Mouse (Mus musculus): ENCODE measurements around the gene Rnf121. TPM values are rescaled to one million over a fixed set of nuclear protein-coding genes. Genes with fewer than 3 reads are reported as not detected.
"Not testable (repeated sequence)": the region's sequence is repeated elsewhere in the genome, so short reads cannot be mapped to it uniquely, and the experiment has no call there.

Gene Rnf121
- total RNA-seq, 2 experiments from 2014 or later = 20.9 to 22.8 TPM

GRCm38 (mm10) chr7:102076714-102077296 lies 11.5 kb upstream of the Rnf121 start:
- intact Hi-C loops (cut with DNase I) = loop anchor here (5.0 kb wide), 3 partner anchors 160 to 425 kb away; no protein-coding TSS in a partner anchor
- no peak for DNase-seq (ENCODE audit: low spot score)

DNA sequence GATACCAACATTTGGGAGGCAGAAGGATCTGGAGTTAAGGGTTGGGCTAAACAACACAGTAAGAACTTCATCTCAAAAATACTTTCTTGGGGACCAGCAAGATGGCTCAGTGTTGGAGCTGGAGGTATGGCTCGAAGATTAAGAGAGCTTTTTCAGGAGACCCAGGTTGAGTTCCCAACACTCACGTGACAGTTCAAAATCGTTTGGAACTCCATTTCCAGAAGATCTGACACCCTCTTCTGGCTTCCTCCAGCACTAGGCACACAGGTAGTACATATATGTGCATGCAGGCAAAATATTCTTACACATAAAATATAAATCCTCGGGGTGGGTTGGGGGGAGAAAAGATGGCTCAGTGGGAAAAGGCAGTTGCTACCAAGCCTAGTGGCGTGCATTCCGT lies 1.1 kb upstream of the Rnf121 start:
- intact Hi-C loops (cut with DNase I) = loop anchor here (5.0 kb wide), 1 partner anchor 159 kb away; the partner anchor contains the start of genes Lamtor1 and Tomt
- no peak for DNase-seq (ENCODE audit: low spot score)

DNA sequence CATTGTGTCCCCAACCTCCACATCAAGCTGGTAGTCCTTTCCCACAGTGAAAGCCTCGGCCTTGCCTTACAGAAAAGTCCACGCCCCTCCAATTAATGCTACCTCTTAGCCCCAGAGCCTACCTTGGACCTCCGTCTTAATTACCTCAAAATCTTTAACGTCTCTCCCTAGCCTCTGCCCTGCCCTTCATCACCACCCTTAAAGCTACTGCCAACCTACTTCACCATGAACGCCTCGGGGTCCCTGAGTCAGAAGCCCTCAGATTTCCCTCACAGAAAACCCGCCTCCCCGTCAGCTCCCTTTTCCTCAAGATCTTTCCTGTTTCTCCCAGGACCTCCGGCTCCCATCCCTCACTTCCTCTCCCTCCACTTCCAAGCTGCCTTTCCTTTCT lies 619 bp downstream of the Rnf121 start:
- intact Hi-C loops (cut with DNase I) = loop anchor here (5.0 kb wide), 2 partner anchors 132 to 157 kb away; partner anchors contain the start of genes Lamtor1, Lrrc51, Numa1 and Tomt
- DNase-seq (ENCODE audit: low spot score) = no peak

DNA sequence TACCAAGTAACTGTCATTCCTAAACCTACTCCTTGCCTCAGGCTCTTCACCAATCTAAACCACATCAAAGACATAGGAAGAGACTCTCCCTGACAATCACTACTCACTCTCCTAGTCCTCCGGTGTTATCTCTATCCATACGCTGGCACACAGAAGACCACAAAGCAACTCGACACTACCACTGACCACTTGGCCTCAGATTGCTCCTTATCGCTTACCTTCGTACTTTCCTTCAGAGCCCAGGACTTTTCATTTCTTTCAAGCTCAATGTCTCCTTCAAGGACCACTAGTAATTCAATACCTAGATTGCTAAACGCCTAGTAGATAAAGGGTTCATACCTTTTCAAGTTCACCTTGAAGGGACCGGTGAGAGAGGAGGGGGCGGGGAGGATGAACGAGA lies 1.4 kb downstream of the Rnf121 start:
- intact Hi-C loops (cut with DNase I) = loop anchor here (5.0 kb wide), 1 partner anchor 132 kb away; the partner anchor contains the start of genes Lrrc51 and Numa1
- no peak for DNase-seq (ENCODE audit: low spot score)

DNA sequence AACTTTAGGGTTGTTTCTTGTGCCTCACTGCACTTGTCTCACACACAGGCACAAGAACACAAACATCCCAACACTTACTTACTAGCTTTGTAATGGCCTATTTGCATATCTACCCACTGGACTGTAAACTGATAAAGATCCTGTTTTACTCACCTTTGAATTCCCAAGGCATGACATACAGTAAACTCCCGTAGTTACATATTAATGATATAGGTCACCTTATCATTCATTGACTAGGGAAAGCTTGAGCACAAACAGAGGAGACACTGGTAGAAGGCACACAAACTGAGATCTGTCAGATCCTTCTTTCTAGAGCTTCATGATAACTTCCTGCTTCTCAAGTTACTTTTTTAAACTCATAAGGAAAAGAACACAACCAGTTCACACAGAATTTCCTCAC lies 3.1 kb downstream of the Rnf121 start:
- DNase-seq (ENCODE audit: low spot score) = no peak
- intact Hi-C loops (cut with DNase I) = loop anchor here (5.0 kb wide), 1 partner anchor 130 kb away; the partner anchor contains the start of genes Lrrc51 and Numa1

DNA sequence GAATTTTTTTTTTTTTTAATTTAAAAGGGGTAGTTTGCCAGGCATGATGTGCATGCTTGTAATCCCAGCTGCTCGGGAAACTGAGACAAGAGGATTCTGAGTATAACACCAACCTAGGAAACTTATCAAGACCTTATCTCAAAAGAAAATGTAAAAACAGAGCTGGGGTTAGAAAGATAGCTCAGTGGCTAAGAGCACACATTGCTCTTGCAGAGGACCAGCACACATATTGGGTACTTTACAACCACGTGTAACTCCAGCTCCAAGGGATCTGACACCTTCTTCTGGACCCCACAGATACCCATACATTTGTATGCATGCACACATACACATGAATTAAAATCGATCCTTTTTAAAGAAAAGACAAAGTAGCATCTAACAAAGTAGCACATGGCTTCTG lies 3.9 kb downstream of the Rnf121 start:
- intact Hi-C loops (cut with DNase I) = loop anchor here (5.0 kb wide), 1 partner anchor 129 kb away; the partner anchor contains the start of genes Lrrc51 and Numa1
- DNase-seq (ENCODE audit: low spot score) = no peak

GRCm38 (mm10) chr7:102048524-102048923 lies 16.7 kb downstream of the Rnf121 start:
- not testable (repeated sequence) for DNase-seq (ENCODE audit: low spot score)
- intact Hi-C loops (cut with DNase I) = loop anchor here (5.0 kb wide), 1 partner anchor 89 kb away; no protein-coding TSS in a partner anchor

DNA sequence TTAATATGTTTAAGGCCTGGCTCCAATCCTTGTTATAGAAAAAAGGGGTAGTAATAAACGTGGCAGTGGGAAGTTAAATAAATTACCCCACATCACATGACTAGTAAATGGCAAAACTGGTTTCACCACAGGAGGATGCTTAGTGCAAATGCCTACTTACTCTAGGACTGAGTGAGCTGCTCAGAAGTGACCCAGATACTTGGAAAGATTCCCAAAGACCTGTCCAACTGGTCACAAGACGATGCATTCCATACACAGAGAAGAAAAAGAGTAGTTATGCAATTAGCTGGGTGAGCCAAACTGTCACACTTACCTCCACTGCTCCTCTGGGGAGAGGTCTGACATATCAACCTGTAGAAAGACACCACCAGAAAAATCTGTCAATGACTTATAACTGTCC lies 23.0 kb downstream of the Rnf121 start:
- DNase-seq (ENCODE audit: low spot score) = no peak
- intact Hi-C loops (cut with DNase I) = no loop called here

- intact Hi-C loops (cut with DNase I) = no loop called here
- no peak for DNase-seq (ENCODE audit: low spot score)
Observed at GRCm38 (mm10) chr7:102037318-102037717, 28.0 kb downstream of the Rnf121 start.

DNA sequence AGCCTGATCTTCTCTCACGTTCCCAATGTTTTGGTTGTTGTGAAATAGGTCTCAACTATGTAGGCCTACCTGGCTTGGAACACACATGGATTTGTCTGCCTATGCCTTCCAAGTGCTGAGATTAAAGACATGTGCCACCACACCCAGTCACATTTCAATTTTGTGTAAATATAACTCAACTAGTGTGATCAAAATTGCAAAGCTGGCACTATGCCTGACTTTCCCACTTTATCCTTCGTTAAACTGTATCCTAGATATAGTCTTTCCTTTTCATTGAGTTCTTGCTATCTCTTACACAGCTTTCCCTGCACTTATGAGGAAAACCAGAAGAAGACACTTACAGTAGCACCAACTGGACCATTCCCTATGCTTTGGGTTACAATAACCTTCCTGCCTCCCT lies 29.7 kb downstream of the Rnf121 start:
- intact Hi-C loops (cut with DNase I) = no loop called here
- no peak for DNase-seq (ENCODE audit: low spot score)

DNA sequence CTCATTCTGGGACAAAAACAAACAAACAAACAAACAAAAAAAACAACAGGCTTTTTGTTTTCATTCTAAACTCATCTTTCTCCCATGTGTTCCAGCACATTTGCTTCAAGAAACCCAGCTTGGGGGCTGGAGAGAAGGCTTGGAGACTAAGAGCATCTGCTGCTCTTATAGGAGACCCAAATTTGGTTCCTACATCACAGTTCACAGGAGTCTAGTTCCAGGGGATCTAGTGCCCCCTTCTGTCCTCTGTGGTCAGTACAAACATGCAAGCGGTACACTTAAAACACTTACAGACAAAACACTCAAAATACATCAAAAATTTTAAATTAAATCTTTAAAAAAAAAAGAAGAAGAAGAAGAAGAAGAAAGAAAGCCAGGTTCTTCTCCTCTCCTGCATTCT lies 30.4 kb downstream of the Rnf121 start:
- intact Hi-C loops (cut with DNase I) = loop anchor here (5.0 kb wide), 1 partner anchor 38 kb away; no protein-coding TSS in a partner anchor
- DNase-seq (ENCODE audit: low spot score) = no peak

DNA sequence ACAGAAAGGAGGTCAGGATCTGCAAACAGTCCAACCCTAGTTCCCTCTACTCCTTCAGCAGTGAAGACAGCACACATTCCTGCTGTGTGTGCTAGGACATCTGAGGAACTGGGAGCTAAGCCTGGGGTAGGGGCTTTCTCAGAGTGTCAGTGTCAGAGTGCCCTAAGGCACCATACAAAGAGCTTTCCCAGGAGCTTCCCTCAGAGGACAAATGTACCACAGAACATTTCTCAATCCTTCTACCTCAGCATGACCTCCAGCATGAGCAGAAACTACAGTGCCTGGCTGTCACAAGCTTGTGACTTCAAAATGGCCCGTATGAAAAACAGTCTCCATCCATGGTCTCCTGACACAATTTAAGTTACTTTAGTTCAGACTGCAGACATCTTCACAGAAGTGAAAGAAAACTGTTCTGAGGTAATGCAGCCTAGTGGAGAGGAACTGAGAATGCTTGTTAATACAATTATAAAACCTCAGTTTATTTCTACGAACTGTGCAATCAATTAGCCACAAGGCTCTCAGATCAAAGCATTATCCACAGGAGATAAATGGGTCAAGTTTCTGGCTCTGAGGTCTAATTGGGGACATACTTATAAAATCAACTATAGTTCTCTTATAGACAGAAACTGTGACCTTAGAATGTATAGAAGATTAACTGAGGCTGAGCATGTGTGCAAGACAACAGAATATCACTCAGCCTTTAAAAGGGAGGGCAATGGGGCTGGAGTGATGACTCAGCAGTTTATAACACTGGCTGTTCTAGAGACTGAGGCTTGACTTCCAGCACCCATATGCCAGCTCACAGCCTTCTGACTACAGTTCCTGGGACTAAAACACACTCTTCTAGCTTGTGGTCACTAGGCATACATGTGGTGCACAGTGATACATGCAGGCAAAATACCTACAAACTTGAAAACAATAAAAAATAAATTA lies 39.8 kb downstream of the Rnf121 start:
- DNase-seq (ENCODE audit: low spot score) = no peak
- intact Hi-C loops (cut with DNase I) = no loop called here

DNA sequence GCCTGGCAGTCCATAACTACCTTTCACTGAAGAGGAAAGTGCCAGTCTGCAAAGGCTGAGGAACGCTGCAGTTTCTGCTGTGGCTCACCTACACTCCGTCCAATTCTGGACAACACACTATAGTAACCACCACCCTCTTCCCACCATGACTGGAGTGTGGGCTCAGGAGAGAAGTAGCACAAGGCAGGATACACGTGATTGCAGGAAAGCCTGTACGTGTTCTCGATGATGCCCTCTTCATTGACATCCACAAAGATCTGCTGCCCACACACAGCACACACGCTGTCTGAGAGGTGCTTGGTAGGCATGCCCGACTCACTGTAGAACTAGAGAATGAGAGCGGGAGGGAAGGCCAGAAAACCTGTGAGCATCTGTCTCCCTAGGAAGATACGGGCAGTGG lies 41.4 kb downstream of the Rnf121 start:
- DNase-seq (ENCODE audit: low spot score) = no peak
- intact Hi-C loops (cut with DNase I) = no loop called here

DNA sequence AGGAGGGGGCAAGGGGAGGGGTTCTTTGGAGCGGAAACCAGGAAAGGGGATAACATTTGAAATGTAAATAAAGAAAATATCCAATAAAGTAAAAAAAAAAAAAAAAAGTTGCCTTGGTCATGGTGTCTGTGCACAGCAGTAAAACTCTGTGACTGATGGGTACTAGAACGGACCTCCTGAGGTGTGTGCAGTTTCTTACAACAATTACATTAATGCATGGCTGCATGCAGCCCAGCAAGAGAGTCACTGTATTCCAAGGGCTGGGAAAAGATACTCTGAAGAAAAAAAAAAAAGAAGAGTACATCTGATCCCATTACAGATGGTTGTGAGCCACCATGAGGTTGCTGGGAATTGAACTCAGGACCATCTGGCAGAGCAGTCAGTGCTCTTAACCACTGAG lies 44.3 kb downstream of the Rnf121 start:
- intact Hi-C loops (cut with DNase I); DNase-seq (ENCODE audit: low spot score): not testable (repeated sequence)

DNA sequence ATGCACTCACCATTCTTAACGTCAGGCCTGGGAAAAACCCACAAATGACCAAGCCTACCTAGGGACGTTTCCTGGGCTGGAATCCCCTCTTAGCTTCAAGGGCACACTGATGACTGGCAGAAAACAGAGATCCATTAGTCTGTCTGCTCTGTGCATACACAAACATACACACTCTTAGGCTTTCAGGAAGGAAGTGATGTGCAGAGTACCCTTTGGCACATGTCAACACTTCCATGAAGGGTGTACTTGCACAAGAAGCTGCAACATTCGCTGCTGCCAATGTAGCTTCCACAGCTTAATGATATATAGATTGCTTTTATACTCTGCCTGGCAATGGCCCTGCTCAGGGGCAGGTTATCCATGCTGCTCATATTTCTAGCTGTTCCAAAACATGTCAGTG lies 45.9 kb downstream of the Rnf121 start:
- DNase-seq (ENCODE audit: low spot score) = no peak
- intact Hi-C loops (cut with DNase I) = no loop called here

GRCm38 (mm10) chr7:102018590-102018989 lies 46.7 kb downstream of the Rnf121 start, which contains the start of gene Il18bp:
TSS of gene Il18bp (minus strand) at chr7:102018690.
- intact Hi-C loops (cut with DNase I) = no loop called here

GRCm38 (mm10) chr7:102018034-102018433 lies 47.2 kb downstream of the Rnf121 start:
- intact Hi-C loops (cut with DNase I) = no loop called here
- no peak for DNase-seq (ENCODE audit: low spot score)

More at GRCm38 (mm10) chr7:102018590-102018989, 46.7 kb downstream of the Rnf121 start, which contains the start of gene Il18bp:
- DNase-seq (ENCODE audit: low spot score) = no peak

GRCm38 (mm10) chr7:102017452-102017851 lies 47.8 kb downstream of the Rnf121 start:
- no peak for DNase-seq (ENCODE audit: low spot score)
- intact Hi-C loops (cut with DNase I) = no loop called here

- no peak for DNase-seq (ENCODE audit: low spot score)
- intact Hi-C loops (cut with DNase I) = no loop called here
Observed at GRCm38 (mm10) chr7:102016936-102017335, 48.3 kb downstream of the Rnf121 start.

GRCm38 (mm10) chr7:102014995-102015394 lies 50.3 kb downstream of the Rnf121 start:
- DNase-seq (ENCODE audit: low spot score) = no peak
- intact Hi-C loops (cut with DNase I) = no loop called here

DNA sequence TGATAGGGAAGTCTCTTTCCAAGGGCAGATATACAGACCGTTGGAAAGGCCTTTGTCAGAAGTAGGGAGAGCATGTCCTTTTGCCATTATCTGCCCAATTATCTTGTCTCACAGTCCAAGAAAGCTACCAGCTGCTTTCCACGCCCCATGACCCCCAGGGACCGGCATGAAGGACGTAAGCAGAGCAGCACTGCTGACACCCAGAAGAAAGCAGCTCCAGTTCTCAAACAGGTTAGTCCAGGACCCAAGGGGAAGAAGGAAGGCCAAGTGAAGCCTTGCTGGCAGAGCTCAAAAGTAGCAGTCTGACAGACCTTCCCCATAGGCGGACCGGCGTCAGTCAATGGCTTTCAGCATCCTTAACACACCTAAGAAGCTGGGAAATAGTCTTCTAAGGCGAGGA lies 51.9 kb downstream of the Rnf121 start:
- intact Hi-C loops (cut with DNase I) = no loop called here
- DNase-seq (ENCODE audit: low spot score) = no peak

Measured in heart, postnatal 25 days (tissue).